Mouse (Mus musculus) heart, adult 18-20 months (tissue): ENCODE results near the gene F2rl1. TPM values are rescaled to one million over a fixed set of nuclear protein-coding genes. Genes with fewer than 3 reads are reported as not detected.

Experiments used
- DNase-seq, 2 experiments: peaks; one replicate each; pipeline ENCODE4 v3.0.0; 2021 to 2022; ENCODE audit warnings: mixed read lengths in 1 of 2
- long read RNA-seq, 2 experiments: library from polyadenylated mRNA; stranded (forward); transcript quantifications; one replicate each; pipeline ENCODE4 v2.0.0; 2021
- total RNA-seq, 2 experiments: library from RNA; stranded (reverse); gene quantifications; 2 replicates each; pipeline ENCODE4 v1.2.3; 2021

Gene F2rl1
- under 1 TPM; 0.67 to 0.84 TPM for total RNA-seq
- long read RNA-seq, experiment 1 = 0 reads
- long read RNA-seq, experiment 2 = 0 reads

DNA sequence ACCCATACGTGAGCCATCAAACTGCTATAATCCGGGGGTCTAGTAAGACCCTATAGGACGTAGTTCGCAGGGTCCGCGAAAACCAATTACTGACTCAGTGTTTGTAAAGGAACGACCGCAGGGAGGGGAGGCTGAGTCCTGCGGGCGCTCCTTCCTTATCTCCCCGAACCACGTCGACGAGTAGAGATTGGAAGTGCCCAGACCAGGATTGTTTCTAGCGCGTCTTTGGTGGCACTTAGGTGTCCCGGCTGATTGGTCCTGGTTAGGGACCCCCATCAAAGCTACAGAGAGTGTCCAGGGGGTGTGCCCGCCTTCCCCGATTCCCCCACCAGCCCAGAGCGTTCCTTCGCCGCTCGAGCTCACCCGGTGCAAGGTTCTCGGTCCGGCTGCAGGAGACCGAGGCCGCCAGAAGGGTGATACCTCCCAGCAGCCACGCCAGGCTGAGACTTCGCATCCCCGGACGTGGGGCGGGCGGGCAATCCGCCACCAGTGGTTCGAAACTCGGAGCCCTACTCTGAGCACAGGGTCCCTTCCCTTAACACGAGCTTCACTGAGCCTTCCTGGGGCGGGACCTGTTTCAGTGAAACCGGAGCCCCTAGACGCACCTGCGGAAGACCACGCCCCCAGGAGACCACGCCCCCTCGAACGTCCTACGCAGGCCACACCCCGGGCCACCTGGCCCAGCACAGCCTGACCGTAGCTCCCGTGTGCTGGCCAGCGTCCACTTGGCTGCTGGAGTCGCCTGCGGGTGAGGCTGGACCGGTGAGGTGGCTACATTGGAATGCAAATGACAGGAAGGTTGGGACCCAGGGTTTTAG, at the start of gene F2rl1:
Gene F2rl1, minus strand, starts transcription at position 554 of the 818 bp plus-strand sequence.
- DNase-seq = peak; percentile 41 to 50

DNA sequence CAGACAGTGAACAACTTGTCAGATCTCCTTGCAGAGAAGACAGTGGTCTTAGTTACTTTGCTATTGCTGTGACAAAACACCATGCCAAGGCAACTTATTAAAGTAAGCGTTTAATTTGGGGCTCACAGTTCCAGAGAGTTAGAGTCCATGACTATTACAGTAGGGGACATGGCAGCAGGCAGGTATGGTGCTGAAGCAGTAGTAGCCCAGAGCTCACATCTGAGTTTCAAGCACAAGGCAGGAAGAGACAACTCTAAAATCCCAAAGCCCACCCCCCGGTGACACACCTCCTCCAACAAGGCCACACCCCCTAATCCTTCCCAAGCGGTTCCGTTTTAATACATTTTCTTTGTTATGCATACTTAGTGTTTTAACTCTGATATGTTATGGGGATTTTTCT, 45.9 kb upstream of the F2rl1 start:
- DNase-seq = no peak

DNA sequence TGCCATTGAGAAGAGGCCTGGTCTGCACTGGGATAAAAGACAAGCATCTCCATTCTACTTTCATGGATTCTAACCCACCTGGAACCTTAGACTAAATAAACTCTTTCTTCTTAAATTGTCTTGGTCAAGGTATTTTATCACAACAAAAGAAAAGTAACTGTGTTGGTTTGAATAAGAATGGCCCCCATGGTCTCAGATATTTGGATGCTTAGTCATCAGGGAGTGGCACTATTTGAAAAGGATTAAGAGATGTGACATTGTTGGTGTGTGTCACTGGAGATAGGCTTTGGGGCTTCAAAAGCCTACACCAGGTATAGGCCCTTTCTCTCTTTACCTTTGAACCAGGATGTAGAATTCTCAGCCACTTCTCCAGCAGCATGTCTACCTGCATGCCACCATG, 44.3 kb upstream of the F2rl1 start:
- DNase-seq = no peak

DNA sequence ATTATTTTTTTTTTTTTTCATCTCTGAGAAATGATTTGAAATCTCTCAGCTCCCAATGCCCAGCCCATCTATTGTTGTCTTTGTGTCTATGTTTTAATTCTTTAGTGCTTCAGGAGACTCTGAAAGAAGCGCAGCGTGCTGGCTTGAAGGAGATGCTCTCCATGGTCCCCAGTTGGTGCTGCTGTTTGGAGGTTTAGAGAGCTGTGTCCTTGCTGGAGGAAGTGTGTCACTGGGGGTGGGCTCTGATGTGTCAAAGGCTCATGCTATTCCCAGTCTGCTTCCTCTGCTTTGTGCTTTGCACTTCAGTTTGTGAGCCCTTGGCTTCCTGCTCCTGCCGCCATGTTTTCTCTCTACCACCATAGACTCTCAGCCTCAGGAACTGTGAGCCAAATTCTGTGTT, 43.3 kb upstream of the F2rl1 start:
- no peak for DNase-seq

DNA sequence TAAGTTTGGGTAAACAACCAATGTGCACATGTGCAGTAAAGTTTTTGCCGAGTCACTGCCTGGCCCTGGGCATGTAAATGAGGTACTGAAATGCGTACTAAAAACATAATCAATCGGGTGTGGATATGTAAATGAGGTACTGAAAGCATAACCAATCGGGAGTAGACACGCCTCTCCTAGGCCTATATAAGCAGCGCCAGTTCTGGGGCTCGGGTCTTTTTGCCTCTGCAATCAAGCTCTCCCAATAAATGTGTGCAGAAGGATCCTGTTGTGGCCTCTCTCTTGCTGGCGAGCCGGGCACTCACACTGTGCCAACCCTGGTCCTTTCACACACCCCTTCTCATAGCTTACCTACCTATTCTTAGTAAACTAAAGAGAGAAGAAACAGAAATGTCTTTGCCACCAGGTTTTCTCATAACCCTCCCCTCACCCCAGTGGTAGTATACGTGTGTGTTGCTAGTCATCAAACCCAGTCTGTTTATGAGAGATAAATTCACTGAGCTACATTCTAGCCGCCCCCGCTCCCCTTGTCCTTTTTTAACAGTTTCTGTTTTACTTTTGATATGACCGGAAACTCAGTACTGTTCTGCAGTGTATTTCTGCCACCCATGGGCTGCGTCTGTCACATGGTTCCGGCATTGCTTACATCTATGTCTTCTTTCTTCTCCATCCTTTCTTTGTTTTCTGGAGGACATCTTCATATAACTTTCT, 42.0 kb upstream of the F2rl1 start:
- no peak for DNase-seq

DNA sequence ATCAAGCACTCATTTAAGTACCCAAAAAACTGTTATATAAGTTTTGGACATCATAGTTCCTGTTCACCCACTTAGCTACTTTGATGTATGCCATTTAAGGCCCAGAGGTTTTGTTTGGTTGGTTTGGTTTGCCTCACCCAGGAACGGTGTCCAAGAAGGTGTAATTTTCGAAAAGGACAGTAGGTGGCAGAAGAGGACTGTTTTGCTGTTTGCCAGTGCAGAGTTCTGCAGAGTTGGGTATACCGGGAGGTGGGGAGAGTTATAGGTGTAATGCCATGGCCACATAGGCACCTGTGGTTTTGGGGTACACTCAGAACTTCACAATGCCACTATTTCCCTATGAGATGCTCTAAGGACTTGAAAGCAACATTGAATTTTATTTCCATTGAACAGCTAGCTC, 38.7 kb upstream of the F2rl1 start:
- peak; percentile 75 to 92 for DNase-seq

DNA sequence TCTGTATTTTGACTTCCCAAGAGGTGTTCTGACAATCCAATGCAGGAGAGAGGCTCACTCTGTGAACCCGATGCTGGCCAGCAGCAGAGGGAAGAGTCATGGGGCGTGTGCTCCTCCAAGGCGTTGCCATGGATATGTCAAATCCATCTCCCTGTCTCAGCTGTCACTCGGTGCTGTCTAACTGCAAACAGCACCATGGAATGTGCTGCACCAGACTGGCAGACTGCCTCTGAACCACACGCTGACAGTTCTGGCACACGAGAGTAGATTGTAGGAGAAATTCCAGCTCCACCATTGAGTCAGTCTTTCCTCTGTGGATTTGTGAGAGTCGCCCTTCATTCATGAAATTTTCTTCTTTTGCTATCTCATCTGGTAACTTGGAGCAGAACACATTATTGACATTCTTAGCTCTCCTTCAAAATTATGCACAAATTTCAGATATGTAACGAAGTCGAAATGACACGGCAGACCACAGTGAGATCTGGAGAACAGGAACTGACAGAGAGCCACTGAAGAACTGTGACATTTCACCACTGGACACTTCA, 38.1 kb upstream of the F2rl1 start:
- no peak for DNase-seq

DNA sequence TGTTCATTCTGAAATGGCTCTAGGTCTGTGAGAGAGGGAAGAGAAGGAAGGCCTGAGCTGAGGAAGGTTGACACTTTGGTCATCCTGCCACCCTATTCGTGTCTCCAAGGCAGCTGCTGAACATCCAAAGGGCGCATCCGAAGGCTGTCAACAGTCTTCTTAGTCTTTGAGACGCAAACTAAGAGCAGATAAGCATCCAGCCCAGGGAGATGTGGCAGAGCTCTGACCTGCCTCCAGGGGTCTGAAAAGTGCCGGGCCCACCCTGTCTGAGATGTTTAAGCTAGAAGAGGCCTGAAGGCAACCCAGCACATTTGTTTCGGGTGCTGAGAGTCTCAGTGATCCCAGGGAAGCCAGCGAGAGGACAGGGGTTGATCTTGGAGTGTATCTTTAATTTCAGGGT, 32.3 kb upstream of the F2rl1 start:
- no peak for DNase-seq

DNA sequence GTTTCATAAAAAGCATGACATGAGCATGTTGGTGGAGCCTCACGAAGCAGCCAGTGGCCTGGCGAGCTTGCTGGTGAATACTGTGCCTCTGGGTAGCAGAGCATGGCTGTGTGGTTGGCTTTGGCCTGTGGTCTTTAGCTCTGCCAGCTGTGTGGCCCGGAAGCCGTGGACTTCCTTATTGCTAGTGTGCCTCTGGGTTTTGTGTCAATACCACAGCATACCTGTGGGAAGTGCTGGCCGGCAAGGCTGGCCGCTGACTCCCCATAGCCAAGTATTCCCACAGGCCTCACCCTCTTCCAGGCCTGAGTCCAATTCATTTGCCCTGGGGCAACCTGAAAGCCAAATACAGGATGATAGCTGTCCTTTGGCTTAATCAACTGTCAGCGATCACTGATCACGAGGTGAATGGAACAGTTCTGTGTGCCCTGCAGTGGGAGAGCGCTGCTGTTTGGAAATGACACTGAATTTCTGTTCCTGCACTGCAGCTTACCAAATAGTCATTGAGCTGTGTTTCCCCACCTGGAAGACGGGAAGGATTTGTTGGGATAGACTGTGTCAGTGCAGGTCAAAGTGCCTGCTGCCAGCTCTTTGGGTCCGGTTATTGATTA, 29.0 kb upstream of the F2rl1 start:
- DNase-seq = no peak

DNA sequence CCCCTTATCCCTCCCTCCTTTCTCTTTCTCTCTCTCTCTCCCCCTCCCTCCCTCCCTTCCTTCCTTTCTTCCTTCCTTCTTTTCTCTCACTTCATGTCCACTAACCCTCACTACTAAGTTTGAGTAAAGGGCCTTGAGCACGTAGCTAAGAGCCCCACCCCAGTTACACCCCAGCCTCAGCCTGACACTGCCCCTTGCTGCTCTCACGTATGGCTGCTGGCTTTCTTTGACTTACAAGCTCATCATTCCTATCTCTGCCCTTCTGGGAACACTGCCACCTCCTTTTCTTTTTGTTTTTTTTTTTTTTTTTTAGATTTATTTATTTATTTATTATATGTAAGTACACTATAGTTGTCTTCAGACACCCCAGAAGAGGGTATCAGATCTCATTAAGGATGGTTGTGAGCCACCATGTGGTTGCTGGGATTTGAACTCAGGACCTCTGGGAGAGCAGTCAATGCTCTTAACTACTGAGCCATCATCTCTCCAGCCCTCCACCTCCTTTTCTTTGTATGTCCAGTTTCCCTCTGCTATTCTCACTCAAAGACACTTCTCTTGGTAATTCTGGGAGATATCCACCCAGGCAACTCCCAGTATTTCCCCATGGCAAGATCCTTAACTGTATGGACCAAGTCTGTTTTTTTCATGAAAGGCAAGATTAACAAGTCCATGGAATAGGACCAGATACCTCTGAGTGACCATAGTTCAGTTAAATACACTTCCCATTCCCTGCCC, 25.8 kb upstream of the F2rl1 start:
- no peak for DNase-seq

DNA sequence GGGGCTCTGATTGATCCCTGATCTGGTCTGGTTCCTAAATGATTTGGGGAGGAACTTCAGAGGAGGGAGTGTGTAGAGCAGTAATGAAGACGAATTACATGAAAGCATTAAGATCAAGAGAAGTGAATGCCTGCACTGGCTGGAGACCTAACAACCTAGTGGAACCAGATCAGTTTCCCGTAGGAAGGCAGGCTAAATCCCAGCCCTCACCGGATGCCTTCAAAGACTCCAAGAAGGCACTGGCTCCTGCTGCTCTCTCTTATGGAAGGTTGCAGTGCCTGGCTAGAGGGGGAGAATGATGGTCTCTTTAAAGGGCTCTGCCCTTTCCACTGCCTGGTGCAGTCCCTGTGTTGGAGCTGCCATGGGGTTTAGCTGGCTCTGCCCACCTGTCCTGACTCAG, 24.4 kb upstream of the F2rl1 start:
- peak in 1 of 2 experiments; percentile 13 for DNase-seq

DNA sequence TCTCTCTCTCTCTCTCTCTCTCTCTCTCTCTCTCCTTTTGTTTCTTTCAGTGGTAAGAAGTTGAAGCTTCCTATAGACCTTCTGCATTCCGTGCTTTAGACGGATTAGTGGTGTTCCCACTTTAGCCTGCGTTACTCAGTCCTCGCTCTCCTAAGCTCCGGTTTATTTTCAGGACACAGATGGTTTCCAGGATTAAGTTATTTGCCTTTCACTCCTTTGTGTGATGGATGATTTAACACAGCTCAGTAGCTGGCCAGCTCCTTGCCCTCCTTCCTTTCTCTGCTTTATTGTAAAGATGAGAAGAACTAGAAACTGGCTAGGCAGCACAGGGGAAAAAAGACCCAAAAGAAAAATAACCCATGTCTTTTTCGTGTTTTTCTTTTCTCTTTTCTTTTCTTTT, 23.8 kb upstream of the F2rl1 start:
- DNase-seq = peak in 1 of 2 experiments; percentile 20

DNA sequence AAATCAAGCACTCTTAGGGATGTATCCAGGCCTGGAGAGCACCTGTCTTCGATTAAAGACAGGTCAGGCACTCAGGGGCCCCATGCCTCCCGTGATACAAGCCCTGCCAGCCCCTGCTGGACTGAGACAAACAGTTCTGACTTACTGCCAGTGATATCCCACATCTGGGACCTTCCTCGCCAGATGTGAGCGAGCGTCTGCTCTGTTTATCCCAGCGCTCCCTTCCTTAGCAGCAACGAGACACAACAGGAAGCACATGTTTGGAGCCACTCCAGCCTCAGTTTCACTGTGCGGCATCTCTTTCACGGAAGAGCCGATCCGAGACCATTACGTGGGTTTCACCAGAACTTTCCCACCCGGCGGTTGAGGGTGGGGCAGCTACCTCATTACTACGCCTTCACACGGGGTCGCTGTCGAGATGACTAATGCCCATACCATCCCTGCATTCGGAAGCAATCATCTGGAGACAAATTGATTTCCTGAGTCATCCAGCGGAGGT, 23.3 kb upstream of the F2rl1 start:
- peak; percentile 71 to 74 for DNase-seq

DNA sequence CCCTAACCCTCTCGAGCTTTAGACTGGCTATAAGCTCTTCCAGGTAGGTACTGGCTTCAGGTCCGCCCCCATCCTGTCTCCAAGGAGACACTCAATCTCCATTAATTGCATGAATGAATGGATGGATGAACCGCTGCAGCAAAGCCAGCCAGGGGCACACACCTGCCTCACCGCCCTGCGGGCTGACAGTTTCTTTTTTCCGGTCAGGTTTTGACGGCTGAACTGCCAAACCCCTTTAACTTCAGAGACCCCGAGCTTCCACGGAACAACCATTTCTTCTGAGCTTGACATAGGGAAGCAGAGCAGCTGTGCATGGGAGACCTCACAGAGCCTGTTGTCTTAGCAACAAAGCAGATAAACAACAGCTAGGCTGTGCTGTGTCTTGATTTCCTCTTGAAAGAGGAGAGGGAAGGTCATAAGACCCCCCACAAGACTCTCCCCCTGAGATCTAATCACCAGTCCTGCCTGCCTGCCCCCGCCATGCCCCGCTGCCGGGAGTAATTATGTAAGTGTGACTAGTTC, 22.1 kb upstream of the F2rl1 start:
- no peak for DNase-seq

DNA sequence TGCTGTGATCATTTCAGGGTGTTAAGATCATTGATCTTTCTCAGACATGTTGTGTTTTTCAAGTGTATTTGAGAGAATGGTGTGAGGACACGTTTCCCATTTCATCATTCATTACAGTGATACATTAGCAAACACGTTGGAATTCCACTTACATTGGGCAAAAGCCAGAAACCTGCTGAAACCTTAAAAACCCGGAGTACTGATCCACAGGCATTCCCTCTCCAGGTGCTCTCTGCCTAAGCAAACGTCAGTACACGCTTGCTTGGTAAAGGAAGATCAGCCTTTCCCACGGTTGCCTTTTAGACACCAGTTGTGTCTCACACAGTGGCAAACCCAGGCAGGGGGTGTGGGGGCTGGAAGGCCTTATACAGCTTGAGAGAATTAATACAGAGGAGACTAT, 21.2 kb upstream of the F2rl1 start:
- DNase-seq = no peak

DNA sequence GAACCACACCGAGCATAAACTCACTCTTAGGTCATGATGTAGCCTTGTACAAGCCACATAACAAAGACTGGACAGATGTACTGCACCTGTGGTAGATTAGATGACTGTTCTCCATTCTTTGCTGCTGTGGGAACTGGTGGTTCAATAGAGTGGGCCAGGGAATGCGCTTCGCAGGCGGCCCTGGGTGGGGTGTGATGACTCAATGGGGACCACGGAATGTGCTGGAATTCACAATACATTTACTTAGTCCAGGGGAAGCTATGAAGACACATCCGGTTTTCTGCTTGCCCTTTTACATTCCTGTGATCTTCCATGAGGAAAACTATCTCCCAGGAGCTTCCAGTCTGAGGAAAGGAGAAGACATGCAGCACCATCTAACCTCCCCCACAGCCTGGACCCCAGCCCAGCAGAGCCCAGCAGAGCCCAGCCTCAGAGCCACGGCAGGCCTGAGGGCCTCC, 20.7 kb upstream of the F2rl1 start:
- no peak for DNase-seq

DNA sequence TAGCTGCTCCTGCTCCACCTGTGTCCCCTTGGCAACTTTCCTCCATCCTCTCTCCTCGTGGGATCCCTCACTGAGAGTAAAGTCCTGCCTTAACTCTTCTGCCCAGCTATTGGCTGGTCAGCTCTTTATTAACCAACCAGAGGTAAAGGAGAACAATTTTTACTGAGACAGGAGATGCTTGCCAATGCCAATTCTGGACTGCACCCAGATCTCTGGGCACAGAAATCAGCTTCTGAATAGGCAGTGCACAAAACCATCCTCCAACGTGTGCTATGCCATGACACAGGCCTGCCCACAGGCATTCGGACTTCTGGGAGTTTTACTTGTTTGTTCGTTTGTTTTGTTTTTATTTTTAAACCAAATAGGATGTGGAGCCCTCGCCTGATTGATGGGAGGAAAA, 13.0 kb upstream of the F2rl1 start:
- DNase-seq = no peak

DNA sequence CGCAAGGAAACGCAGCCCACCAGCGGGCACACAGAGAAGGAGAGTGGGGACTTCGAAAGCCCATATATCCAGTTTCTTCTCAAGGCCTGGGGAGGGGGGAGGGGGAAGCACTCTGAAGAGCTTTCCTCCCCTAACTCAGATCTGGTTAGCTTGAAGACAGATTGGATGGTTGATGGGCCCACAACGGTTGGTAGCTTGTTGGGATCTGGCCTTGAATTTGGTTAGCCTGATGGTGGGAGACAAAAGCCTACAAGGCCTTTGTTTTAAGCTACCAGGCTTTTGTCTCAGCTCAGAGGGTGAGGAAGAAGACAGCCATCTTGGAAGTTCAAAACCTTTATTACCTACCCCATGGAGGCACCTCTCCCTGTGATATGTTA, 11.1 kb upstream of the F2rl1 start:
- DNase-seq = no peak

DNA sequence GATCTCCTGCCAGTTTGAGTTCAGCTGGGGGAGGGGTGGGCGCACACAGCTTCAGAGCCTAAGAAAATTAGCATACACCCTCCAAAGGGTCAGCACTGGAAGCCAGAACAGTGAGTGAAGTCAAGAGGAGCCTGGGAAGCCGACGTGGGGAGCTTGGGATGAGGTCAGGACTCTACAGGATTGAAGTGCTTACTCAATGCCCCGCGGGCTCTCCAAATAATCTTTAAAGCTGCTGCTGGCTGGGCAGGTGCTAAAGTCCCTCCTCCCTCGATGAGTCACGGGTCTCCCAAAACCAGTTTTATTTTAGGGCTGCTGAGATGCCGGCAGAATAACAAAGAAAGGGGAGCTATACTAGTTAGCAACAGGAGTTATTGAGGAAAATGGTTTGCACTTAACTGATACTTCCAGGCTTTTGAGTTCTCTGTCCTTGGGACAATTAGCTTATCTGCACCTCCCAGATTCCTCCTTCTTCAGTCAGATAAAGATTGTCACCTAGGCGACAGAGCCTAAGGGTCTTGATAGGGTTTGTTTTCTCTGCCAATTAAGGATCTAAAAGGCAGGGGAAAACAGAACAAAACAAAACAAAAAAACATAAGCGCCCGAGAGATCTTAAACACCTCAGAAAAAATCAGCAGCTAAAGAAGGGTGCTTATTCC, 10.6 kb upstream of the F2rl1 start:
- DNase-seq = no peak

DNA sequence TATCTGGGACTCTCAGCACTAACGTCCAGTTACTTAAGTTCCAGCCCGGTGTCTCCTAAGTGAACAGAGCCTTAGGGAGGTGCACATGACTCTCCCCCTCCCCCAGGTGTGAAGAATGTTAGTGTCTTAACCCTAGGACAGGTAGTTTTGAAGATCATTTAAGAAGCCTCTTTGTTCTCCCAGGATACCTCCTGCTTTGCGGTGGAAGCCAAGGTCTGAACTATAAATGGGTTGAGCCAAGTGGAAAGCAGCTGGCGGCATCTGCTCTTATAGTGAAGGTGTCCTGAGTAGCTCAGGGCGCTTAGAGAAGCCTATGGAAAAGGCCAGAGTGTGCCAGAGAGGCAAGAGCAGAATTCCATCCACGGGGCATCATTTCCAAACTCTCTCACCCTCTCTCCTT, 10.0 kb upstream of the F2rl1 start:
- peak; percentile 31 to 39 for DNase-seq

DNA sequence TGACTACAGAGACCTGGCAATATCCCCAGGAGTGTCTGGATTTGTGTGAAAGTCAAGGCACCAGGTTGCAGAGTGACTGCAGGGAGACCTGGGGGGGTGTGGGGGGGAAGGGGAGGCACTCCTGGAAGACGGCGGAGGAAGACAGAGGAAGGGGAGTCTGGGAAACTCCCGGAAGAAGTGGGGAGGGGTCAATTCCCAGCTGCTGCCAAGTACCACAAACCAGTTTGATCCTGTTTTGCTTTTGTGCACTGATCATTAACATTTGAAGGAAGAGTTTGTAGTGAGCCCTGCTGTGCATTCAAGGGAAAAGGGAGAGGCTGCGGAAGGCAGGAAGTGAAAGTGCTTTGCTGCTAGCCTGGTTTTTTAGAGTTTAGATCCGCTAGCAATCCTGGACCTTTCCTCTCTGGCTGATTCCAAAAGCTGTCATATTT, 9.1 kb upstream of the F2rl1 start:
- DNase-seq = peak; percentile 32 to 36
